ENCODE assay signal across 13 mouse cellular contexts in the genomic region with DNA sequence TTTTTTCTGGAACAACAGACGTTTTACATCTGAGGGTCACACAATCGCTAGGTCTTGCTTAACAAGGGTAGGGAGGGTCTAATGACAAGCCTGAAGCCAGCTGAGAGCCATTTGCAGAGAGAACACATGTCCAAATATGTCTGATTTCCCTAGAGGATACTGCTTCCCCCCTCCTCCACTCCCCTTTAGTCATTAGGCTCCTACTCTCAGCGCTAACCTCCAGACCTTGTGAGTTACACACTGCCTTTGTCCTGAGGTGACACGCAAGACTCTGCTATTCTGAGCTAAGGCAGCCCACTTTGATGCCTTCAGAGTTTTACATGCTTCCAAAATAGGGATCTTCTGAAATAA. TPM values are rescaled to one million over a fixed set of nuclear protein-coding genes. Genes with fewer than 3 reads are reported as not detected.
DNase-seq lines count a peak whose midpoint lies in the region; ATAC-seq lines count a peak whose summit lies in the region.
"Had no signal": no experiment of that assay in that cellular context is flagged by ENCODE, and none has a peak within 500 bp of the region (broad histone marks: within the 10 kb centered on the region; RNA-seq: fewer than 3 reads in every experiment).

No protein-coding gene starts in this region.

- no peak overlapping the region for H3K4me3 ChIP-seq in forebrain, embryonic 14.5 days (ENCODE audit: low read depth, low read length)
- H3K4me3 ChIP-seq in forebrain, embryonic 13.5 days = no peak overlapping the region
- H3K4me3 ChIP-seq in lung, embryonic 16.5 days (ENCODE audit: low read length) = no peak overlapping the region
- no peak overlapping the region for H3K4me3 ChIP-seq in hindbrain, embryonic 15.5 days
- H3K4me3 ChIP-seq: erythroblast, embryonic 14.5 days; heart, embryonic 12.5 days had no signal

- H3K36me3 ChIP-seq in forebrain, embryonic 14.5 days (ENCODE audit: control insufficient read depth, insufficient read depth, low read length) = no peaks in the 10 kb centered on the region
- H3K36me3 ChIP-seq in forebrain, embryonic 13.5 days (ENCODE audit: poor library complexity, severe bottlenecking) = no peaks in the 10 kb centered on the region
- no peaks in the 10 kb centered on the region for H3K36me3 ChIP-seq in lung, embryonic 16.5 days (ENCODE audit: control insufficient read depth, insufficient read depth, low read length)
- H3K36me3 ChIP-seq in hindbrain, embryonic 15.5 days = no peaks in the 10 kb centered on the region
- H3K36me3 ChIP-seq: heart, embryonic 12.5 days had no signal

- H3K27ac ChIP-seq in forebrain, embryonic 14.5 days (ENCODE audit: low read depth, low read length) = no peak overlapping the region
- no peak overlapping the region for H3K27ac ChIP-seq in forebrain, embryonic 13.5 days
- H3K27ac ChIP-seq in lung, embryonic 16.5 days (ENCODE audit: low read length) = no peak overlapping the region
- no peak overlapping the region for H3K27ac ChIP-seq in hindbrain, embryonic 15.5 days (replicated peaks)
- H3K27ac ChIP-seq: liver, embryonic 14.5 days had no signal

- H3K4me1 ChIP-seq in forebrain, embryonic 14.5 days (ENCODE audit: control insufficient read depth, insufficient read depth, low read length) = no peaks in the 10 kb centered on the region
- peaks cover 9% of the 10 kb centered on the region; the same call in 1 of the 2 replicates for H3K4me1 ChIP-seq in forebrain, embryonic 13.5 days
- H3K4me1 ChIP-seq in lung, embryonic 16.5 days (replicated peaks; ENCODE audit: control insufficient read depth, insufficient read depth, low read length) = no peaks in the 10 kb centered on the region
- peaks cover 4% of the 10 kb centered on the region; the same call in 1 of the 2 replicates for H3K4me1 ChIP-seq in hindbrain, embryonic 15.5 days (replicated peaks)
- H3K4me1 ChIP-seq: heart, embryonic 12.5 days had no signal

- peak; percentile 10 for DNase-seq in forebrain, embryonic 14.5 days (ENCODE audit: low spot score)
- no peak for DNase-seq in lung, postnatal 36 days
- DNase-seq in embryo, embryonic 10.5 days (ENCODE audit: low spot score) = peak; percentile 35
- DNase-seq in layer of hippocampus, adult 9-10 months (ENCODE audit: low spot score) = no peak
- DNase-seq in adipocyte (ENCODE audit: low spot score) = no peak
- DNase-seq: cerebellum, adult 9-10 months; layer of hippocampus, adult 9-11 months had no signal

- H3K9me3 ChIP-seq in forebrain, embryonic 14.5 days (replicated peaks; ENCODE audit: control insufficient read depth, low read length) = no peaks in the 10 kb centered on the region
- H3K9me3 ChIP-seq in forebrain, embryonic 13.5 days (replicated peaks) = no peaks in the 10 kb centered on the region
- no peaks in the 10 kb centered on the region for H3K9me3 ChIP-seq in lung, embryonic 16.5 days (ENCODE audit: control insufficient read depth, low read length)
- no peaks in the 10 kb centered on the region for H3K9me3 ChIP-seq in hindbrain, embryonic 15.5 days
- H3K9me3 ChIP-seq: heart, embryonic 12.5 days had no signal

- 65% methylated on average over 4 of the region's 4 CpGs for WGBS in forebrain, embryonic 14.5 days
- 54% methylated on average over 4 of the region's 4 CpGs for WGBS in forebrain, embryonic 13.5 days
- 50% methylated on average over 4 of the region's 4 CpGs for WGBS in lung, embryonic 16.5 days
- 31% methylated on average over 4 of the region's 4 CpGs for WGBS in hindbrain, embryonic 15.5 days

- no peaks in the 10 kb centered on the region for H3K27me3 ChIP-seq in forebrain, embryonic 14.5 days (replicated peaks; ENCODE audit: control insufficient read depth, insufficient read depth, low read length)
- no peaks in the 10 kb centered on the region for H3K27me3 ChIP-seq in forebrain, embryonic 13.5 days
- no peaks in the 10 kb centered on the region for H3K27me3 ChIP-seq in lung, embryonic 16.5 days (ENCODE audit: control insufficient read depth, insufficient read depth, low read depth, low read length)
- no peaks in the 10 kb centered on the region for H3K27me3 ChIP-seq in hindbrain, embryonic 15.5 days
- H3K27me3 ChIP-seq: heart, embryonic 12.5 days had no signal

- peak; percentile 23; the same call in 1 of the 2 replicates for ATAC-seq in forebrain, embryonic 14.5 days
- no peak; the same call in 1 of the 2 replicates for ATAC-seq in forebrain, embryonic 13.5 days
- ATAC-seq in lung, embryonic 16.5 days (ENCODE audit: low read depth) = peak; percentile 74
- 0 out of 2 replicates have a peak, but pooled peaks have one; percentile 19 for ATAC-seq in hindbrain, embryonic 15.5 days (ENCODE audit: low FRiP score, low read depth)

- H3K9ac ChIP-seq in forebrain, embryonic 14.5 days (ENCODE audit: low read length) = no peak overlapping the region
- no peak overlapping the region for H3K9ac ChIP-seq in forebrain, embryonic 13.5 days
- no peak overlapping the region for H3K9ac ChIP-seq in lung, embryonic 16.5 days (ENCODE audit: low read length)
- H3K9ac ChIP-seq in hindbrain, embryonic 15.5 days = no peak overlapping the region
- H3K9ac ChIP-seq: heart, embryonic 12.5 days; liver, embryonic 14.5 days had no signal

- H3K4me2 ChIP-seq in forebrain, embryonic 14.5 days (ENCODE audit: low read length) = no peak overlapping the region
- no peak overlapping the region for H3K4me2 ChIP-seq in forebrain, embryonic 13.5 days
- H3K4me2 ChIP-seq in lung, embryonic 16.5 days (ENCODE audit: low read depth, low read length) = no peak overlapping the region
- H3K4me2 ChIP-seq in hindbrain, embryonic 15.5 days = no peak overlapping the region
- H3K4me2 ChIP-seq: heart, embryonic 12.5 days had no signal

RNA-seq across cellular contexts. Expression of gene Phlpp1, which starts 39.2 kb away (rescaled TPM):
- polyA plus RNA-seq in forebrain, embryonic 14.5 days (2014; fragmentation: Nextera tagmentation; extraction: Ambion mirVana) = 8.3 and 8.6 TPM in 2 replicates
- 8.0 and 8.8 TPM in 2 replicates for polyA plus RNA-seq in forebrain, embryonic 13.5 days (2015; fragmentation: Nextera tagmentation; extraction: Ambion mirVana)
- polyA plus RNA-seq in lung, embryonic 16.5 days (2015; fragmentation: Nextera tagmentation; extraction: Ambion mirVana) = 2.6 and 3.2 TPM in 2 replicates
- 8.1 and 8.3 TPM in 2 replicates for polyA plus RNA-seq in hindbrain, embryonic 15.5 days (2015; fragmentation: Nextera tagmentation; extraction: Ambion mirVana)

Comparison
In these comparisons a context has a peak if more than half of its experiments do, and no peak if none do; other contexts are left out.
1. DNase-seq: peak in forebrain, embryonic 14.5 days (single experiment) and embryo, embryonic 10.5 days (single experiment); none in lung, postnatal 36 days (single experiment), layer of hippocampus, adult 9-10 months (single experiment) and adipocyte (single experiment).